Mouse (Mus musculus) testis, adult 10 weeks (tissue): Measurements from ENCODE around the gene Nbeal2. TPM values are rescaled to one million over a fixed set of nuclear protein-coding genes. Genes with fewer than 3 reads are reported as not detected.

Experiments used
- polyA plus RNA-seq: library from polyadenylated mRNA; stranded (reverse); fragments of 350-450 nt; fragmentation: Illumina TruSeq; extraction: RNeasy Lipid Tissue Mini Kit (QIAGEN cat#74804); gene quantifications from one replicate; pipeline ENCODE4 v1.2.3, GENCODE M21; 2014; ENCODE audit warnings: low read depth, low replicate concordance

Gene Nbeal2
- 0.21 TPM for polyA plus RNA-seq

DNA sequence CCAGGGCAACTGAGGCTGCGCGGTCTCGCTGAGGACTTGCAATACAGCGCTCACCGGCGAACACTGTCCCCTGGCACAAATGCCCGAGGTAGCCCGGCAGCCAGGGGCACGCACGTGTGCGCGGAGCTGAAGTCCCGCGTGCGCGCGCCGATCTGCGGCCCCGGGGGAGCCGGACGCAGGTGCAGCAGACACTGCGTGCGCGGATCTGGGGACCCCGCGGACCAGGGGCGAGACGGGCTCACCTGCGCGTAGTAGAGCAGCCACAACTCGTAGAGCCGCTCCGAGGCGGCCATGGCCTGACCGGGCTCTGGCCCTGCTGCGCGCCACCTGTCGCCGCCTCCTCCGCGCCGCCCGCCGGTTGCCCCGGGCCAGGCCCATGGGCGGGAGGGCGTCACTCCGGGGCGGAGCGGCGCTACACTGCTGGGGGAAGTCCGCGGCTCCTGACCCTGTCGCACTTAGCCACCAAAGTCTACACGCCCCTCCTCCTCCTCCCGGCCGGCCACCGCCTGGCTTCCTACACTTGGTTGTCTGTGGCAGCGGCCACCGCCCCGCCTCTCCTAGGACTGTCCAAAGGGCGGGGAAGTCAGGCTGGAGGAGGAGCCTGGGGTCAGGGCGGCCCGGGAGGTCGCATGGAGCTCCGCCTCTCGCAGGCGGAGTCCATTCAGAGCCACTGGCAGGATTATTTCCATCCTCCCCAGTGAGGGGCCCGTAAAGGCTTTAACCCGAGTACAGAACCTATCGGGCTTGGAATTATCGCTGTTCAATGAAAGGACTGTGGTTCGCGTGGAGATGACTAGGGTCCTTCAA, at the start of gene Nbeal2:
Gene Nbeal2, minus strand, starts transcription at position 507 of the 807 bp plus-strand sequence.

GRCm38 (mm10) chr9:110656249-110657221, 2.6 kb upstream of the Nbeal2 start, which contains the start of gene Ccdc12:
TSS of gene Ccdc12 (plus strand) at chr9:110656503.

DNA sequence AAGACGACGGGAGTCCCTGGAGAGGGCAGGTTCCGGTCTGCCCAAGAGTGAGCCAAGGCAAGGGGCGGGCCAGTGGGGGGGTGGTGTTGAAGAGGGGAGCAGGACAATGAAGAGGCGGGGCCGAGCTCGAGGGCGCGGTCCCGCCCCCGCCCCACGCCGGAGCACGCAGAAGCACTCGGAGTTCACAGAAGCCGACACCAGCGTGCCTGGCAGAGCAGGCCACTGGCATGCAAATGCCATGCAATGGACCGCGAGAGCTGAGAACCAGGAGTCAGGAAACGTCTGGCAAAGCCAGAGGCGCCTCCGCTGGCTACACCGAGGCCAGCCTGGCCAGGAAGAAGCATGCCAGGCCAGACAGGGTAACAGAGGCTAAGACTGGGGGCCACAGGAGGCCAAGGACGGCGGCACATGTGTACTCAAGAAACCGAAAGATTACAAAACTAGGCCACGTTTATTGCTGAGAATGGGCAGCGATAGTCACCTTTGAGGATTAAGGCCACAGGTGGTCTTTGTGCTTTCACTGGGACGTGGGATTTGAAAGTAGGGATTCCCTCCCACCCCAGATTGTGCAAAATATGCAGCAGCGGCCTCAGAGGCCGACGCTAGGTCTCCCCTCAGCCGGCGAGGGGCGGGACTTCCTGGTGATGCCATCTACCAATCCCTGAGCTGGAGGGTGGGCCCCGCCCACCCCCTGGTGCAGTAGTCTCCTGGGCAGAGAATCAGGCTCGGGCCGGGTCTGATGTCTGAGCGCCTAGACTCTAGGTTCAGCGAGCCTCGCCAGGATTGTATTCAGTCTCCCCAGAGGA, 29.4 kb downstream of the Nbeal2 start, which contains the start of gene Nradd:
Gene Nradd, minus strand, starts transcription at position 92 of the 806 bp plus-strand sequence.

Other genes starting within 250 kb of the Nbeal2 start
- gene Ptpn23, start 245.9 kb downstream of the Nbeal2 start, polyA plus RNA-seq = 1.1 TPM
- gene Ngp, start 234.4 kb downstream of the Nbeal2 start, polyA plus RNA-seq = not detected
- gene Klhl18, start 177.5 kb downstream of the Nbeal2 start, polyA plus RNA-seq = 3.3 TPM
- gene Kif9, start 177.2 kb downstream of the Nbeal2 start, polyA plus RNA-seq = 181 TPM
- 72.6 TPM for gene Setd2, start 121.6 kb downstream of the Nbeal2 start, polyA plus RNA-seq
- 2.3 TPM for gene Nradd, start 29.7 kb downstream of the Nbeal2 start, polyA plus RNA-seq
- gene Ccdc12, start 2.3 kb upstream of the Nbeal2 start, polyA plus RNA-seq = 1.4 TPM
- gene Myl3, start 87.7 kb upstream of the Nbeal2 start, polyA plus RNA-seq = not detected
- gene Pth1r, start 93.0 kb upstream of the Nbeal2 start, polyA plus RNA-seq = 0.11 TPM
- gene Prss42, start 144.0 kb upstream of the Nbeal2 start, polyA plus RNA-seq = 31.9 TPM
- 11.8 TPM for gene Prss44, start 159.8 kb upstream of the Nbeal2 start, polyA plus RNA-seq
- gene Prss43, start 172.5 kb upstream of the Nbeal2 start, polyA plus RNA-seq = 7.0 TPM
- 6.0 TPM for gene Prss45, start 180.4 kb upstream of the Nbeal2 start, polyA plus RNA-seq
- gene Prss46, start 190.3 kb upstream of the Nbeal2 start, polyA plus RNA-seq = 21.8 TPM
- 5.6 TPM for gene Prss50, start 203.8 kb upstream of the Nbeal2 start, polyA plus RNA-seq
- 0.70 TPM for gene Als2cl, start 225.7 kb upstream of the Nbeal2 start, polyA plus RNA-seq
- gene Tmie, start 226.0 kb upstream of the Nbeal2 start, polyA plus RNA-seq = 1.7 TPM